Mouse (Mus musculus) ES-Bruce4 (cell line): ENCODE measurements around the gene Eef1a1. TPM values are rescaled to one million over a fixed set of nuclear protein-coding genes. Genes with fewer than 3 reads are reported as not detected.

ENCODE experiments used
- H3K27ac ChIP-seq: 2 replicates; pipeline ENCODE4 v1.5.1; 2012; ENCODE audit warnings: low read length, inconsistent platforms; ENCODE audit not compliant: insufficient read depth
- H3K27me3 ChIP-seq: 2 replicates; pipeline ENCODE4 v1.6.1; 2012; ENCODE audit warnings: mild to moderate bottlenecking, low read length, inconsistent platforms; ENCODE audit not compliant: control insufficient read depth, poor library complexity, insufficient read depth, severe bottlenecking
- H3K36me3 ChIP-seq: 2 replicates; pipeline ENCODE4 v1.6.1; 2012; ENCODE audit warnings: inconsistent platforms, mild to moderate bottlenecking, low read length, moderate library complexity; ENCODE audit not compliant: control insufficient read depth, poor library complexity, insufficient read depth, severe bottlenecking
- H3K4me1 ChIP-seq: one replicate; pipeline ENCODE4 v1.8.1; 2011; ENCODE audit warnings: low read length; ENCODE audit not compliant: control insufficient read depth, insufficient read depth
- H3K4me3 ChIP-seq: 2 replicates; pipeline ENCODE4 v1.5.1; 2011; ENCODE audit warnings: low read depth, mild to moderate bottlenecking, low read length
- H3K9ac ChIP-seq: 2 replicates; pipeline ENCODE4 v1.6.1; 2012; ENCODE audit warnings: low read depth, mild to moderate bottlenecking, inconsistent platforms; ENCODE audit not compliant: poor library complexity, severe bottlenecking
- H3K9me3 ChIP-seq: replicated peaks from 2 replicates; pipeline ENCODE4 v1.6.1; 2012; ENCODE audit warnings: mild to moderate bottlenecking, low read length, inconsistent platforms; ENCODE audit not compliant: control insufficient read depth, poor library complexity, insufficient read depth, severe bottlenecking
- CTCF ChIP-seq: IDR thresholded peaks from one replicate; pipeline ENCODE4 v1.8.1; 2011; ENCODE audit warnings: low read depth, low read length
- EP300 ChIP-seq: IDR thresholded peaks from 2 replicates; pipeline ENCODE4 v1.6.1; 2011; ENCODE audit warnings: low read depth, low read length; ENCODE audit not compliant: insufficient read depth
- POLR2A ChIP-seq: IDR thresholded peaks from one replicate; pipeline ENCODE4 v1.8.1; 2011; ENCODE audit warnings: low read length; ENCODE audit not compliant: insufficient read depth
- polyA plus RNA-seq: library from polyadenylated mRNA; stranded (reverse); fragments of >200 nt; gene quantifications from 2 replicates; pipeline ENCODE4 v1.2.4, GENCODE M21; 2011; ENCODE audit warnings: low read depth; ENCODE audit not compliant: missing spikeins, insufficient read depth, insufficient read length

Eef1a1 gene
- polyA plus RNA-seq, result 19,892 and 21,149 TPM in 2 replicates

- Histone ChIP-seq H3K4me1 (peaks cover 2% of the 10 kb centered on the region), H3K27ac (peak within 1 kb of the TSS; percentile 96), H3K4me3 (peak within 1 kb of the TSS; percentile 89), H3K9ac (peak within 1 kb of the TSS; percentile 98), H3K27me3 (no peaks in the 10 kb centered on the region), H3K9me3 (no peaks in the 10 kb centered on the region), H3K36me3 (no peaks in the 10 kb centered on the region)
- TF ChIP-seq CTCF (no peak), POLR2A (peak; percentile 35)
Measured at GRCm38 (mm10) chr9:78488890-78489420, at the start of gene Eef1a1. TSS of gene Eef1a1 (minus strand) at chr9:78489151.

DNA sequence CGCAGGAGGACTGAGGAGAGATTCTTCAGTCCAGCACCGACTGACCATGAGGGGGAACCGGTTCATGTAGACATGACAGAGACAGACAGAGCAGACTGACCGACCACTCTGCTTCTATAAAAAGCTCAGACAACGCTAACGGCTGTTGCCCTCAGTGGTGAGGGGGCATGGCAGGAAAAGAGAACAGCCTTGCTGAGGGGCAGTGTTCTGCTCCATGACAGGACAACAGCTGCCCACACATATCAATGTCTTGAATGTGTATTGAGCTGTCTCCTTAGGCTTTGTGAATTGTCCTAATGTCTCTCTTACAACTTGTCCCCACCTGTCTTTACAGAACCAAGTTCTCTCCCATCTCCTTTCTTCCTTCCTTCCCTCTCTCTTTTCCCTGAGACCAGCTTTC lies 49.5 kb upstream of the Eef1a1 start:
- Histone ChIP-seq H3K4me1 (peaks cover 4% of the 10 kb centered on the region), H3K9ac (no peak overlapping the region), H3K36me3 (no peaks in the 10 kb centered on the region), H3K4me3 (no peak overlapping the region), H3K9me3 (no peaks in the 10 kb centered on the region), H3K27ac (no peak overlapping the region), H3K27me3 (no peaks in the 10 kb centered on the region)
- TF ChIP-seq CTCF (no peak), POLR2A (no peak), EP300 (no peak)

DNA sequence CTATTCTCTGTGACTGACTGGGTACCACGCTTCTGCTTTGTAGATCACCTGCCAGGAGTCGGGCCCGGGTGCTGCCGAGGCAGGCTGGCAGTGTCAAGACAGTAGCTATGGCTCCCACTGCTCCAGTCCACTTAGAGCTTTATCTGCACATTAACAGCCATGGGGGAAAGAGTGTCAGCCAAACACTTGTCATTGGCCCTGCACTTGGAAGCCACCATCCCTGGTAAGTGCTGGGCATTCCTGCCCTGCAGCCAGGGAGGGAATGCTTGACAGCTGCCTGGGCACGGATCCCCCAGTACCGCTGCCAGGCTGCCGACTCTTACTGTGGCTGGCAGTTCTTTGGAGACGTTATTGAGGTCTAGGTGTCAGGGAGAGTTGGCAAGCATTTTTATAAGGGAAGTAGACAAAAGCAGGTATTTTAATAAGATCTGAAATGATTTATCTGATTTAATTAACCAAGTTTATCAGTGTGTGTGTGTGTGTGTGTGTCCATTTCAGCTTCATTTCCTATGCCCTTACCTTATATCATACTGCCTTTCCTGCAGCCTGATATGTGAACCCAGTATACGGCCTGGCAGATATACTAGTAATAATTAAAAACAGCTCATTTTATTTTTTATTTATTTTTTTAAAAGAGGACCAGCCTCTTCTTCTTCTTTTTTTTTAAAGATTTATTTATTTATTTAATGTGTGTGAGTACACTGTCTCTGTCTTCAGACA lies 48.4 kb upstream of the Eef1a1 start:
- Histone ChIP-seq H3K27me3 (no peaks in the 10 kb centered on the region), H3K4me1 (peaks cover 4% of the 10 kb centered on the region), H3K27ac (no peak overlapping the region), H3K9me3 (no peaks in the 10 kb centered on the region), H3K4me3 (no peak overlapping the region), H3K9ac (no peak overlapping the region), H3K36me3 (no peaks in the 10 kb centered on the region)
- TF ChIP-seq POLR2A (no peak), CTCF (no peak), EP300 (no peak)

GRCm38 (mm10) chr9:78534606-78535005 lies 45.7 kb upstream of the Eef1a1 start:
- Histone ChIP-seq H3K4me3 (no peak overlapping the region), H3K36me3 (no peaks in the 10 kb centered on the region)
- no peak for TF ChIP-seq CTCF
- no peak for TF ChIP-seq POLR2A
- TF ChIP-seq EP300, result no peak

GRCm38 (mm10) chr9:78533296-78533935 lies 44.5 kb upstream of the Eef1a1 start:
- peaks cover 4% of the 10 kb centered on the region for H3K4me1 ChIP-seq
- H3K27ac ChIP-seq, result no peak overlapping the region
- no peak overlapping the region for H3K4me3 ChIP-seq
- H3K9ac ChIP-seq, result peak overlapping the region; percentile 25; the same call in 1 of the 2 replicates
- no peaks in the 10 kb centered on the region for H3K27me3 ChIP-seq
- no peaks in the 10 kb centered on the region for H3K9me3 ChIP-seq
- TF ChIP-seq CTCF (no peak), POLR2A (no peak), EP300 (no peak)
- H3K36me3 ChIP-seq, result no peaks in the 10 kb centered on the region

More at GRCm38 (mm10) chr9:78534606-78535005, 45.7 kb upstream of the Eef1a1 start:
- Histone ChIP-seq H3K9ac (no peak overlapping the region), H3K4me1 (peaks cover 4% of the 10 kb centered on the region), H3K27me3 (no peaks in the 10 kb centered on the region), H3K9me3 (no peaks in the 10 kb centered on the region), H3K27ac (0 out of 2 replicates have a peak overlapping the region, but pooled peaks have one; percentile 13)

GRCm38 (mm10) chr9:78532341-78532819 lies 43.4 kb upstream of the Eef1a1 start:
- Histone ChIP-seq H3K4me1 (peaks cover 4% of the 10 kb centered on the region), H3K27me3 (no peaks in the 10 kb centered on the region), H3K9ac (no peak overlapping the region), H3K36me3 (no peaks in the 10 kb centered on the region), H3K9me3 (no peaks in the 10 kb centered on the region), H3K27ac (no peak overlapping the region), H3K4me3 (no peak overlapping the region)
- no peak for TF ChIP-seq EP300
- TF ChIP-seq CTCF, result no peak
- no peak for TF ChIP-seq POLR2A
